Mouse (Mus musculus) hindbrain, embryonic 15.5 days (tissue): ENCODE data around the gene Fubp1. TPM values are rescaled to one million over a fixed set of nuclear protein-coding genes. Genes with fewer than 3 reads are reported as not detected.

ENCODE experiments used
- ATAC-seq: fragments of 200-750 bp; cut with Nextera tagmentation; 2 replicates; pipeline ENCODE4 v1.8.0; 2017; ENCODE audit warnings: low read depth, moderate number of reproducible peaks, moderate TSS enrichment; ENCODE audit not compliant: low FRiP score
- H3K27ac ChIP-seq: fragments of 300-500 bp; sonication (generic); replicated peaks from 2 replicates; pipeline ENCODE4 v1.5.1; 2015; ENCODE audit warnings: mild to moderate bottlenecking, inconsistent platforms
- H3K27me3 ChIP-seq: fragments of 300-500 bp; sonication (generic); 2 replicates; pipeline ENCODE4 v1.6.1; 2015; ENCODE audit warnings: control low read depth, inconsistent platforms
- H3K36me3 ChIP-seq: fragments of 300-500 bp; sonication (generic); 2 replicates; pipeline ENCODE4 v1.6.1; 2015; ENCODE audit warnings: control low read depth, inconsistent platforms
- H3K4me1 ChIP-seq: fragments of 300-500 bp; sonication (generic); replicated peaks from 2 replicates; pipeline ENCODE4 v1.6.1; 2015; ENCODE audit warnings: control low read depth, inconsistent platforms
- H3K4me2 ChIP-seq: fragments of 300-500 bp; sonication (generic); 2 replicates; pipeline ENCODE4 v1.6.1; 2015; ENCODE audit warnings: moderate library complexity, mild to moderate bottlenecking, inconsistent platforms
- H3K4me3 ChIP-seq: fragments of 300-500 bp; sonication (generic); 2 replicates; pipeline ENCODE4 v1.5.1; 2015; ENCODE audit warnings: mild to moderate bottlenecking, inconsistent platforms
- H3K9ac ChIP-seq: fragments of 300-500 bp; sonication (generic); 2 replicates; pipeline ENCODE4 v1.6.1; 2015; ENCODE audit warnings: inconsistent platforms
- H3K9me3 ChIP-seq: fragments of 300-500 bp; sonication (generic); 2 replicates; pipeline ENCODE4 v1.6.1; 2016; ENCODE audit warnings: control low read depth, inconsistent platforms
- WGBS: fragments of 180-500 bp; shearing (Covaris S2); methylation state at CpG from one replicate; pipeline ENCODE4 v1.1.7; 2015; 5-methylcytosine and 5-hydroxymethylcytosine counted together
- polyA plus RNA-seq: library from polyadenylated mRNA; unstranded; fragments of >200 nt; fragmentation: Nextera tagmentation; extraction: Ambion mirVana; gene quantifications from 2 replicates; pipeline ENCODE4 v1.2.1, GENCODE M21; 2015

Gene Fubp1
- polyA plus RNA-seq: 201 and 208 TPM in 2 replicates

GRCm38 (mm10) chr3:152209967-152210634 is at the start of gene Fubp1, which contains the start of gene Dnajb4:
TSS of gene Fubp1 (plus strand) at chr3:152210422.
TSS of gene Dnajb4 (minus strand) at chr3:152210302.
- peak within 1 kb of the TSS; percentile 79 for H3K4me2 ChIP-seq
- H3K36me3 ChIP-seq: no peaks in the 10 kb centered on the region
- H3K27me3 ChIP-seq: no peaks in the 10 kb centered on the region
- peak; percentile 97 for ATAC-seq
- peak within 1 kb of the TSS; percentile 100 for H3K9ac ChIP-seq
- H3K27ac ChIP-seq: peak within 1 kb of the TSS; percentile 100
- H3K4me3 ChIP-seq: peak within 1 kb of the TSS; percentile 99
- H3K4me1 ChIP-seq: peaks cover 34% of the 10 kb centered on the region
- no peaks in the 10 kb centered on the region for H3K9me3 ChIP-seq
- WGBS: under 1% methylated on average over 84 of the region's 85 CpGs

- WGBS: 62% methylated on average over 4 of the region's 4 CpGs
- H3K27me3 ChIP-seq: no peaks in the 10 kb centered on the region
- H3K36me3 ChIP-seq: no peaks in the 10 kb centered on the region
- no peak overlapping the region for H3K4me3 ChIP-seq
- H3K27ac ChIP-seq: no peak overlapping the region
- no peak overlapping the region for H3K9ac ChIP-seq
- ATAC-seq: no peak
- no peaks in the 10 kb centered on the region for H3K9me3 ChIP-seq
- H3K4me1 ChIP-seq: peaks cover 7% of the 10 kb centered on the region
- no peak overlapping the region for H3K4me2 ChIP-seq
These were observed 49.6 kb upstream of the Fubp1 start for GRCm38 (mm10) chr3:152160607-152161006.

DNA sequence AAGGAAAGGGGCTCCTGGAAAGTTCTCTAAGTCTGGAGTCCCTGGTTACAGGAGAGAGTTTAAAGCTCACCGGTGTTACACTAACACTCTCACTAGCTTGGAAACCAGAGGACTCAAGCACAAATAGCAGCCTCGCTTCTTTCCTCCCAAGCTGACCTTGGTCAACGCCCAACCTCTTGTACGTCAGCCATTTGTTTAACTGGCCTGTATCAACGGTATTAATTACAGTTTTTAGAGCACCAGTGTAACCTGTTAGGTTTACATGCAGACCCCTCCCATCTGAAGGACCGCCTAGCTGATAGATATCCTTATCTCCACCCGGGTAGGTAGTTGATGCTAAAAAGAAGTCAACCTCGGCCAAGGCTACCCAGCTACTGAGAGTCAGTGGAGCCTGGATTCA is 46.9 kb upstream of the Fubp1 start:
- Histone ChIP-seq H3K4me1 (peaks cover 21% of the 10 kb centered on the region), H3K9me3 (no peaks in the 10 kb centered on the region), H3K4me2 (no peak overlapping the region), H3K27me3 (no peaks in the 10 kb centered on the region), H3K9ac (no peak overlapping the region), H3K4me3 (no peak overlapping the region), H3K27ac (no peak overlapping the region), H3K36me3 (no peaks in the 10 kb centered on the region)
- ATAC-seq: no peak
- WGBS: 93% methylated on average over 8 of the region's 8 CpGs

- no peaks in the 10 kb centered on the region for H3K27me3 ChIP-seq
- H3K9me3 ChIP-seq: no peaks in the 10 kb centered on the region
- no peaks in the 10 kb centered on the region for H3K36me3 ChIP-seq
- ATAC-seq: peak; percentile 16; the same call in 1 of the 2 replicates
- 27% methylated on average over 9 of the region's 9 CpGs for WGBS
- peak overlapping the region; percentile 57 for H3K4me3 ChIP-seq
- peak overlapping the region; percentile 73 for H3K4me2 ChIP-seq
- H3K27ac ChIP-seq: peak overlapping the region; percentile 81
- H3K4me1 ChIP-seq: peaks cover 21% of the 10 kb centered on the region
- H3K9ac ChIP-seq: peak overlapping the region; percentile 57
These were observed 45.2 kb upstream of the Fubp1 start for GRCm38 (mm10) chr3:152165014-152165350.

GRCm38 (mm10) chr3:152165351-152166098 is 44.7 kb upstream of the Fubp1 start:
- H3K9ac ChIP-seq: peak overlapping the region; percentile 57
- H3K4me3 ChIP-seq: peak overlapping the region; percentile 57
- ATAC-seq: peak; percentile 84
- H3K27me3 ChIP-seq: no peaks in the 10 kb centered on the region
- H3K36me3 ChIP-seq: no peaks in the 10 kb centered on the region
- peaks cover 21% of the 10 kb centered on the region for H3K4me1 ChIP-seq
- H3K9me3 ChIP-seq: no peaks in the 10 kb centered on the region
- H3K27ac ChIP-seq: peak overlapping the region; percentile 81
- peak overlapping the region; percentile 73 for H3K4me2 ChIP-seq
- WGBS: under 1% methylated on average over 53 of the region's 53 CpGs

DNA sequence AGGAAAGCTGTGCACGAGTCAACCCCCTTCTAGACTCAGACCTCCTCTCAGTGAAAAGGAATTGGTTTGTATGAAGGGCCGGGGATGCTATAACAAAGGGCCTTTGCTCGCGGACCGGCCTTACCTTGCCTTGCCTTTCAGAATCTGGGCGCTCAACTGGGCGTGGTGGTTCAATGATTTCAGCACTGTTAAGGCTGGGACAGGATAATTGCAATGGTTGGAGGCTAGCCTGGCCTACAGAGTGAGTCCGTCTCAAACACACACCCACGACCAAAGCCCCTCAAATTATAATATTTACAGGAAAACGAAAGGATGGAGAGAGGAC is 44.2 kb upstream of the Fubp1 start, which contains the start of gene Gipc2:
Gene Gipc2 (minus strand): TSS at position 132 of the 325 bp plus-strand sequence.
- Histone ChIP-seq H3K4me1 (peaks cover 21% of the 10 kb centered on the region), H3K4me2 (peak within 1 kb of the TSS; percentile 73), H3K27me3 (no peaks in the 10 kb centered on the region), H3K27ac (peak within 1 kb of the TSS; percentile 81), H3K36me3 (no peaks in the 10 kb centered on the region), H3K9me3 (no peaks in the 10 kb centered on the region), H3K9ac (peak within 1 kb of the TSS; percentile 57), H3K4me3 (peak within 1 kb of the TSS; percentile 57)
- ATAC-seq: peak; percentile 55; the same call in 1 of the 2 replicates
- 4% methylated on average over 10 of the region's 10 CpGs for WGBS

GRCm38 (mm10) chr3:152166699-152167451 is 43.3 kb upstream of the Fubp1 start:
- peak overlapping the region; percentile 73 for H3K4me2 ChIP-seq
- H3K9me3 ChIP-seq: no peaks in the 10 kb centered on the region
- H3K4me1 ChIP-seq: peaks cover 21% of the 10 kb centered on the region
- 7% methylated on average over 29 of the region's 29 CpGs for WGBS
- ATAC-seq: peak; percentile 57
- no peaks in the 10 kb centered on the region for H3K36me3 ChIP-seq
- H3K27me3 ChIP-seq: no peaks in the 10 kb centered on the region
- peak overlapping the region; percentile 66 for H3K27ac ChIP-seq
- H3K4me3 ChIP-seq: peak overlapping the region; percentile 57
- peak overlapping the region; percentile 28 for H3K9ac ChIP-seq

DNA sequence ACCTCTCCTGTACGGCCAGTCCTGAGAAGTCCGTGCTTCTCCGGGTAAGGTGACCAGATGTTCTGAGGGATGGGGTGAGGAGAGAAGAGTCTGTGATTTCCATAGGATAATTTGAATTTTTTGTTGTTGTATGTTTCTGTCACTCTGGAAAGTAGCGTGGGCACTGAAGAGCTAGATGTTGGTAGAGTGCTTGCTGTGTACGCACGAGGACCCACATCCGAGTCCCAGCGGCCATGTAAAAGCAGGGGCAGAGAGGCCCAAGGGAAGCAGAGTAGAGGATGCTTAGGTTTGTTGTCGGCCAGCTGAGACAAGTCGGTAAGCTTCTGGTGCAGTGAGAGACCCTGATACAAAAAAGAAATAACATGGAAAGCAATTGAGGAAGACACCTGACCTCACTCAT is 42.2 kb upstream of the Fubp1 start:
- Histone ChIP-seq H3K4me1 (peaks cover 21% of the 10 kb centered on the region), H3K27me3 (no peaks in the 10 kb centered on the region), H3K27ac (no peak overlapping the region), H3K4me3 (no peak overlapping the region), H3K36me3 (no peaks in the 10 kb centered on the region), H3K9ac (no peak overlapping the region), H3K9me3 (no peaks in the 10 kb centered on the region), H3K4me2 (no peak overlapping the region)
- 93% methylated on average over 10 of the region's 10 CpGs for WGBS
- ATAC-seq: no peak

- Histone ChIP-seq H3K9me3 (no peaks in the 10 kb centered on the region), H3K27me3 (no peaks in the 10 kb centered on the region), H3K4me3 (no peak overlapping the region), H3K9ac (no peak overlapping the region), H3K4me1 (peaks cover 15% of the 10 kb centered on the region), H3K36me3 (no peaks in the 10 kb centered on the region), H3K4me2 (no peak overlapping the region), H3K27ac (no peak overlapping the region)
- no peak for ATAC-seq
- WGBS: 39% methylated on average over 1 of the region's 1 CpGs
These were observed 39.8 kb upstream of the Fubp1 start for GRCm38 (mm10) chr3:152170407-152170806.

- no peak overlapping the region for H3K4me3 ChIP-seq
- ATAC-seq: no peak
- peaks cover 12% of the 10 kb centered on the region for H3K4me1 ChIP-seq
- no peak overlapping the region for H3K27ac ChIP-seq
- H3K9me3 ChIP-seq: no peaks in the 10 kb centered on the region
- no peaks in the 10 kb centered on the region for H3K36me3 ChIP-seq
- H3K27me3 ChIP-seq: no peaks in the 10 kb centered on the region
- 83% methylated on average over 2 of the region's 2 CpGs for WGBS
- H3K9ac ChIP-seq: no peak overlapping the region
- H3K4me2 ChIP-seq: no peak overlapping the region
These were observed 39.0 kb upstream of the Fubp1 start for GRCm38 (mm10) chr3:152171236-152171635.

DNA sequence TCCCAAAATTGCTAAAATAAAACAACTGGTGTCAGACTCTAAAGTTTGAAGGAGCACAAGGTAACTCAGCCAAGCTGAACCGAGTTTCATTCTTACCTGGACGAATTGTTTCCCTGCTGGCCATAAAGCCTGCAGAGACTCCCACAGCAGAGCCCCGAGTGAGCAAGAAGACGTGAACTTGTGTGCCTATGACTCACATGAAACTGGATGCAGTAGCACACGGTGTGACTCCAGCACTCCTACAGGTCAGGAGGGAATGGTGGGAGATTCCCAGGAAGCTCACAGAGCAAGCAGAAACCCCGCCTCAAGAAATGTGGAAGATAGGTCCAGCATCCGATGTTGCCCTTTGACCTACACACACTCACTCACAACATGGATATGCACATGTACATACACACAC is 38.4 kb upstream of the Fubp1 start:
- H3K36me3 ChIP-seq: no peaks in the 10 kb centered on the region
- no peak for ATAC-seq
- 81% methylated on average over 7 of the region's 7 CpGs for WGBS

More for the DNA sequence above, 38.4 kb upstream of the Fubp1 start:
- Histone ChIP-seq H3K4me3 (no peak overlapping the region), H3K4me2 (no peak overlapping the region), H3K27me3 (no peaks in the 10 kb centered on the region), H3K9ac (no peak overlapping the region), H3K9me3 (no peaks in the 10 kb centered on the region), H3K4me1 (peaks cover 8% of the 10 kb centered on the region; the same call in 1 of the 2 replicates), H3K27ac (no peak overlapping the region)
